Mouse (Mus musculus) kidney, adult 2 months (tissue): ENCODE measurements around the gene Ddx47. TPM values are rescaled to one million over a fixed set of nuclear protein-coding genes. Genes with fewer than 3 reads are reported as not detected.

Source experiments
- DNase-seq: peaks from one replicate; pipeline ENCODE4 v3.0.0; 2021
- H3K27ac ChIP-seq: fragments of 200-500 bp; 2 replicates; pipeline ENCODE4 v1.5.1; 2012; ENCODE audit warnings: low read depth, low read length, control low read depth, inconsistent platforms; ENCODE audit not compliant: insufficient read depth
- H3K27me3 ChIP-seq: fragments of 200-500 bp; replicated peaks from 2 replicates; pipeline ENCODE4 v1.6.1; 2012; ENCODE audit warnings: mild to moderate bottlenecking, moderate library complexity, low read length, inconsistent platforms; ENCODE audit not compliant: control insufficient read depth, insufficient read depth
- H3K36me3 ChIP-seq: fragments of 200-500 bp; 2 replicates; pipeline ENCODE4 v1.6.1; 2012; ENCODE audit warnings: mild to moderate bottlenecking, moderate library complexity, low read length, inconsistent platforms; ENCODE audit not compliant: control insufficient read depth, insufficient read depth
- H3K4me1 ChIP-seq: fragments of 200-500 bp; 2 replicates; pipeline ENCODE4 v1.6.1; 2011; ENCODE audit warnings: low read length; ENCODE audit not compliant: control insufficient read depth, insufficient read depth
- H3K4me3 ChIP-seq: fragments of 200-500 bp; 2 replicates; pipeline ENCODE4 v1.5.1; 2011; ENCODE audit warnings: mild to moderate bottlenecking, low read depth, low read length, control low read depth; ENCODE audit not compliant: insufficient read depth
- CTCF ChIP-seq: fragments of 200-500 bp; conservative IDR thresholded peaks from 2 replicates; pipeline ENCODE4 v1.5.1; 2011; ENCODE audit warnings: low read depth, mild to moderate bottlenecking, control low read depth, low read length, moderate library complexity, mixed read lengths; ENCODE audit not compliant: insufficient read depth, insufficient read length
- POLR2A ChIP-seq: fragments of 200-500 bp; IDR thresholded peaks from one replicate; pipeline ENCODE4 v1.6.1; 2011; ENCODE audit warnings: low read depth, low read length, control low read depth
- WGBS: fragments of 180-500 bp; shearing (Covaris S2); methylation state at CpG from one replicate; pipeline ENCODE4 v1.1.7; 2018; 5-methylcytosine and 5-hydroxymethylcytosine counted together
- polyA plus RNA-seq: library from polyadenylated mRNA; depleted of rRNA; stranded (reverse); fragments of >200 nt; gene quantifications from 2 replicates; pipeline ENCODE4 v1.2.3, GENCODE M21; 2012

Ddx47 gene
- polyA plus RNA-seq, 1 experiment = 44.0 TPM

DNA sequence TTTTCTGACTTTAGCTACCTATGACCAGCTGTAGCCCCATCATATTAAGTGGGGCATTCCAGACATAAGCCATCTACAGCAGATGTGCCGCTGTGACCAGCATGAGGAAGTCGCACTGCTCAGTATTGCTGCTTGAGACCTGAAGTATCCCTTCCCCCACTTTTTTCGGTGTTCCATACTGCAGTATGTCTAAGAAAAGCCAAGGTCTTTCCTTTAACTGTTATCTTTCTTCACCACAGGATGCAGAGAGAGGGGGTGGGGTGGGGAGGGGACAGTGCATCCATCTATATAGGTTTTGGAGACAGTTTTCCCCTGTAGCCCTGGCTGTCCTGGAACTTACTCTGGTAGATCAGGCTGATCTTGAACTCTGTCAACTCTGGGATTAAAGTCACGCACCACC lies 5.0 kb upstream of the Ddx47 start:
- no peak for TF ChIP-seq CTCF
- TF ChIP-seq POLR2A = no peak
- Histone ChIP-seq H3K4me1 (no peaks in the 10 kb centered on the region), H3K27ac (no peak overlapping the region), H3K4me3 (no peak overlapping the region), H3K36me3 (no peaks in the 10 kb centered on the region), H3K27me3 (no peaks in the 10 kb centered on the region)
- 89% methylated on average over 4 of the region's 4 CpGs for WGBS
- no peak for DNase-seq

DNA sequence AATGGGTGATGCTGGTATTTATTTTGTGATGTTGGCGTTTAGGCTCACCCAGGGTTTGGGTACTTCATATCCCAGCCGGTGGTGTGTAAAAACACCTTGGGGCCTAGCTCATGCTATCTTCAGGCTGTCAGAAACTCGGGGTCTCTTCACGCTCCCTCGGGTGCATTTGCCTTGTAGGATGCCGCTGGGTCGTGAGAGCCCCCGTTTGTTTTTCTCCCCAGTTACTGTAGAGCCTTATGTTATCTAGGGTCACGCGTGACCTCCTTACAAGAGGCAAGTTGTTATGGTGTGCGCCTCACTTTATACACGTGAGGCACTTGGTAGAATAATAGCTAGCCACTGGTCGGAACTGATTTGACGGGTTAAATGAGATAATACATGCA lies 313 bp downstream of the Ddx47 start:
- peak overlapping the region; percentile 40; the same call in 1 of the 2 replicates for H3K27ac ChIP-seq
- WGBS = under 1% methylated on average over 14 of the region's 14 CpGs
- peaks cover 5% of the 10 kb centered on the region; the same call in 1 of the 2 replicates for H3K4me1 ChIP-seq
- peaks cover 8% of the 10 kb centered on the region for H3K36me3 ChIP-seq
- H3K4me3 ChIP-seq = peak overlapping the region; percentile 88
- DNase-seq = no peak
- H3K27me3 ChIP-seq = no peaks in the 10 kb centered on the region
- TF ChIP-seq POLR2A (no peak), CTCF (no peak)

DNA sequence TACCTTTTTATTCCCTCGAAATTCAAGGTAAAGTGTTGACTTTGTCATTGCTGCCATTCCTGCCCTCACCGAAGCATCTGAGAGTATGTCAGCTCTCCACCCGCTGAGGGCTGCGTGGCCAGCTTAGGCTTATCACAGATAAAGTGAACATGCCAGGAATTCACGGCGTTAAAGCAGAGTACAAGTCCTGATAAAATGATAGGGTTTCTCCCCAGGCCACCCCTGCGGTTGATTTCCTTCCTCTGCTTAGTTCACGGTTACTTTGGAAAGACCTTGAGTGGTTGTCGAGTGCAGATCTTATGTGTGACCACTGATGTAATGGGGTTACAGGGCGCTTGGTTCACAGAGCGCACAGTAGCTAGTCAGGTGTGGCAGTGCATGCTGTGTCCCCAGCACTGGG lies 5.8 kb downstream of the Ddx47 start:
- WGBS = 83% methylated on average over 11 of the region's 11 CpGs
- no peak for DNase-seq
- H3K27ac ChIP-seq = no peak overlapping the region
- peaks cover 20% of the 10 kb centered on the region for H3K36me3 ChIP-seq
- no peak overlapping the region for H3K4me3 ChIP-seq
- no peak for TF ChIP-seq POLR2A
- no peak for TF ChIP-seq CTCF
- peaks cover 3% of the 10 kb centered on the region; the same call in 1 of the 2 replicates for H3K4me1 ChIP-seq
- H3K27me3 ChIP-seq = no peaks in the 10 kb centered on the region

DNA sequence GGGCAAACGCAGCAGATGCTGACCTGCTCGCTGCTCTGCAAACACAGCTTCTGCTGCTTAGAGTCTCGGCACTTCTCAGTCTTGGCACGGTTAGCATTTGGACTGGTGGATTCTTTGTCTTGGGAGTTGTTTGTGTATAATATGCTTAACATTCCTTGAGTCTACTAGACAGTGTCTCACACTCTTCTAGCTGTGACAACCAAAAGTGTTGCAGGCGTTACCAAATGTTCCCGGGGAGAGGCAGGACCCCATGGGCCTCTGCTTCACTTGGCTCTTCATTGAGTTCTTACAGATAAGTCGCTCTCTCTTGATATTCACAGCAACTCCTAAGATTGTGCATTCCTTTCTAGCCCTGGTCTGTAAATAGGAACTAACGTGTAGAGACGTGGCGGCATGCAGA lies 8.2 kb downstream of the Ddx47 start:
- Histone ChIP-seq H3K36me3 (peaks cover 22% of the 10 kb centered on the region), H3K4me3 (no peak overlapping the region), H3K4me1 (no peaks in the 10 kb centered on the region), H3K27me3 (no peaks in the 10 kb centered on the region), H3K27ac (no peak overlapping the region)
- no peak for DNase-seq
- WGBS = 89% methylated on average over 10 of the region's 10 CpGs
- TF ChIP-seq CTCF (no peak), POLR2A (no peak)

DNA sequence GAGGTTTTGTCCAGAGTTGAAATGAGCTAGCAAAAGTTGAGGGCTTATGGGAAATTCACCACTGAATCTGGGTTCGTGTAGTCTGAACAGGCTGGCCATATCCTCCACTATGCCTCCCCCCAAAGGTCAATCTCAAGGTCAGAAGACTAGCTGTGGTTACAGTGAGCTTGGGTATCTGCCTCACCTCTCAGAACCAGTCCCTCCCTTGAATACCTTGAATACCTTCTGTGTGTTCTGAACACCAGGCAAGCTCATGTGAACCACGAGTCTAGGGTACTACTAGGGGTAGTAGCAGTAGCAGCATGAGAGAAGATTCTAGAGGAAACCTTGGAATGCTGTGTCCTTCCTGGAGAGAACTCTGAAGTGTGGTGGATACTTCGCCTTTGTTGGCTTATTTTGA lies 10.2 kb downstream of the Ddx47 start:
- Histone ChIP-seq H3K4me1 (peaks cover 3% of the 10 kb centered on the region), H3K36me3 (peaks cover 15% of the 10 kb centered on the region), H3K4me3 (no peak overlapping the region), H3K27me3 (no peaks in the 10 kb centered on the region), H3K27ac (no peak overlapping the region)
- WGBS = 69% methylated on average over 3 of the region's 3 CpGs
- DNase-seq = no peak
- no peak for TF ChIP-seq CTCF
- TF ChIP-seq POLR2A = no peak

DNA sequence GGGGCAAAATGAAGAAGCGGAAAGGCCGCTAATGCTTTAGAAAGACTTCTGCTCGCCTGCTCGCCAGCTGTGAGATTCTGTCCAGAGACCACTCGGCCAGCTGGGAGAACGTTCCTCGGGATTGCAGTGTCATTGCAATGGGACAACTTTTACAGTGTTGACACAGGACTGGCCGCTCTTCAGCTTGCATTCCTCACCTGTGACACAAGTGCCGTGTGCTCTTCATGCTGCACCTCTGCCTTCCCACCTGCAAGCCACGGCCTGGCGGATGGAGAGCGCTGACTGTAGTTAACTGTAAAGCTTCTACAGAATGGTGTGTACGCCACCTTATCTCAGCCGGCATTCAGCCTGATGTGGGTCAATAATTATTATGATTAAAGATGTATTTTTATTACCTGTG lies 12.0 kb downstream of the Ddx47 start:
- Histone ChIP-seq H3K27ac (no peak overlapping the region), H3K36me3 (peaks cover 12% of the 10 kb centered on the region), H3K4me1 (peaks cover 3% of the 10 kb centered on the region), H3K27me3 (no peaks in the 10 kb centered on the region), H3K4me3 (no peak overlapping the region)
- no peak for DNase-seq
- 91% methylated on average over 14 of the region's 14 CpGs for WGBS
- TF ChIP-seq CTCF = no peak
- no peak for TF ChIP-seq POLR2A

DNA sequence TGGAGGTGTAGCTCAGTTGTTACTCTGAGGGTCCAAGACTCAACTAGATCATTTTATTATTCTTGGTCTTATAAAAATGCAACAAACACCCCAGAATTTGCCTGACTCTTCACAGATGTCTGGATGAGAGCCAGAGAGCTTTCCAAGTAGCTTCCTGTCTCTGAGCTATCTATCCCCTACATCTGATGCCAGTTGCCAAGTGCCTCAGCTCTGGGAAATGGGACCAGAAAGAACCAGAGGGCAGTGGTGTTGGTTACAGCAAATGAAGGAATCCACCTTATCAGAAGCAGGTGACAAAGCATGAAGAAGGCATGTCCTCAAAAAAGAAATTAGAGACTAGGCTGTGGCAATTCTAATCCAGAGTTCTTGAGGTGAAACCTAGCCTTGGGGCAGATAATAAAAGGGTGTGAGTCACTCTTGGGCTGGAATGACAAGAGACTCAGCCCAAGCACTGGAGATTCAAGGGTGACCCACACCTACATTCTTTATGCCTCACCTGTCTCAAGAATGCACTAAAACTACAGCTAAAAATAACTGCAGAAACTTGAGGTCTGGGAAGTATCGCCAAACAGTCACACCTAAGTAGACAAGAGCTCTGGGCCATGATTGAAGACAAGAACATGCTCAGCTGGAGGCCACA lies 13.5 kb downstream of the Ddx47 start:
- H3K4me3 ChIP-seq = no peak overlapping the region
- H3K36me3 ChIP-seq = peaks cover 10% of the 10 kb centered on the region
- no peaks in the 10 kb centered on the region for H3K27me3 ChIP-seq
- peaks cover 3% of the 10 kb centered on the region for H3K4me1 ChIP-seq
- H3K27ac ChIP-seq = peak overlapping the region; percentile 29; the same call in 1 of the 2 replicates
- TF ChIP-seq CTCF (no peak), POLR2A (no peak)
- peak; percentile 19 for DNase-seq
- 62% methylated on average over 1 of the region's 1 CpGs for WGBS

DNA sequence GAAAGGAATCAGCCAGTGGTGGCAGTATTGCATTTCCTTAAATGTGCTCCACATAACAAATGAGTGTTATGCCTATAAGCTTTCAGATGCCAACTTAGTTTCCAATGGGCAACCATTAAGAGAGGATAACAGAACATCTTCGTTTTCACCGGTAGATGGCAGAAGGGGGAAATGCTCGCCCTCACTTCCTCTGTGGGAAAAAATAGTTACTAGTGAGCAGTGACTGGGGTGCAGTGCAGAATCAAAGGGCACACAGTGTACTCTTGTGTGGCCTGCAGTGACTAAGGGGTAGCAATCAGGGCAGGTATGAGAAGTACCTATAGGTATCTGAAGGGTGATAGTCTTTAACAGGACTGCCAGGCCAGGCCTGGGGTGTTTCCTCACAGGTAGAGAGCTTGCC lies 14.8 kb downstream of the Ddx47 start:
- Histone ChIP-seq H3K36me3 (0 out of 2 replicates have a peak, but pooled peaks cover 3% of the 10 kb centered on the region), H3K4me1 (peaks cover 3% of the 10 kb centered on the region), H3K4me3 (no peak overlapping the region), H3K27me3 (no peaks in the 10 kb centered on the region), H3K27ac (0 out of 2 replicates have a peak overlapping the region, but pooled peaks have one; percentile 8)
- 10% methylated on average over 3 of the region's 3 CpGs for WGBS
- TF ChIP-seq CTCF = peak; percentile 48
- TF ChIP-seq POLR2A = no peak
- DNase-seq = peak; percentile 57
